Mouse (Mus musculus): ENCODE data around the gene Cth. TPM values are rescaled to one million over a fixed set of nuclear protein-coding genes. Genes with fewer than 3 reads are reported as not detected.
"Not testable (repeated sequence)": the region's sequence is repeated elsewhere in the genome, so short reads cannot be mapped to it uniquely, and the experiment has no call there.

The Cth gene
- 4.0 and 4.4 TPM in 2 replicates for polyA plus RNA-seq (2015; fragmentation: Nextera tagmentation; extraction: Ambion mirVana)

DNA sequence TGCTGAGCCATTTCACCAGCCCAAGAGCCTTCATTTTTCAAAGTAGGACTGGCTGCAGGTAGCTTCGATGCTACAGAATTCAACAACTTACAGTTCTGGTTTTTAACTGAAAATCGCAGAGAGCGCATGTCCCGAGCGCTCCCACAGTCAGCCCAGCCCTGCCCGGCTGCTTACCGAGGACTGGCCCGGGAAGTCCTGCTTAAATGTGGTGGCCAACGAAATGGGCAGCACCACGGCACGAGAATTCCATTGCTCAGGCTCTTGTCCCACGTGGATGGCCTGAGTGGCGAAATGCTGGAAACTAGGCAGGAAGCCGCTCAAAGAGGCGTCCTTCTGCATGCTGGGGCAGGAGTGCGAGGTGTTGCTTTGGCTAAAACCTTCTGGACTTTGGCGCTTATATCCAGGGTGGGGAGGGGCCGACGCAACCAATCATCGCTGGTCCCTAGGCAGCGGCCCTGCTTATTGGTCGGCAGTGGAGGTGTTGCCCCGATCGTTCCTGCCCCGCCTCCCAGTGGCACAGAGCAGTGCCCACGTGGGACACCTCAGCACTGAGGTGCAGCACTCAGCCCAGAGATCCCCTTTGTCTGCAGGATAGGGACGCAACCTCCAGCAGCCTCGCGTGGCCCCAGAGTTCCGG is at the start of gene Cth:
TSS of gene Cth (minus strand) at position 386 of the 637 bp plus-strand sequence.
- Histone ChIP-seq H3K4me1 (replicated peaks) (peaks cover 9% of the 10 kb centered on the region; the same call in 1 of the 2 replicates), H3K9me3 (no peaks in the 10 kb centered on the region), H3K9ac (replicated peaks) (peak within 1 kb of the TSS; percentile 59), H3K4me2 (replicated peaks) (peak within 1 kb of the TSS; percentile 86), H3K4me3 (replicated peaks) (peak within 1 kb of the TSS; percentile 50), H3K27ac (no peak within 1 kb of the TSS), H3K36me3 (no peaks in the 10 kb centered on the region), H3K27me3 (no peaks in the 10 kb centered on the region)
- peak; percentile 100 for ATAC-seq
- 2% methylated on average over 30 of the region's 30 CpGs for WGBS

DNA sequence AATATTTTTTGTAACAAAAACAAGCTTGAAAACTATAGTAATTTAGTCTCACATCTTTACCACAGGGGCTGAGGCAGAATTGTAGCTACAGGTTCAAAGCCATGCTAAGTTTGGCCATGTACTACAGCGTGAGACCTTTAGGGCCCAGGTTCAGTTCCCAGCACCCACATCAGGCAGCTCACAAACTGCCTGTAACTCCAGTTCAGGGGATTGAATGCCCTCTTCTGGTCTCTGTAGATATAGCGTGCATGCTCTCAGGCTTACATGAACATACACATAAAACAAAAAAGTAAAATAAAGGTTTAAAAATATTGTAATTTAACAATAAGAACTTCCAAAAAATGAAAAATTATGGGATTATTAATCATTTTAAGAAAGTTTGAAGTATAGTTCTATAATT is 48.4 kb upstream of the Cth start:
- H3K4me2 ChIP-seq (replicated peaks), result no peak overlapping the region
- H3K9ac ChIP-seq (replicated peaks), result no peak overlapping the region
- H3K36me3 ChIP-seq, result peaks cover 8% of the 10 kb centered on the region
- ATAC-seq, result no peak
- no peaks in the 10 kb centered on the region for H3K27me3 ChIP-seq
- no peak overlapping the region for H3K27ac ChIP-seq
- no peak overlapping the region for H3K4me3 ChIP-seq (replicated peaks)
- H3K9me3 ChIP-seq, result no peaks in the 10 kb centered on the region
- WGBS, result 97% methylated on average over 2 of the region's 2 CpGs
- no peaks in the 10 kb centered on the region for H3K4me1 ChIP-seq (replicated peaks)

DNA sequence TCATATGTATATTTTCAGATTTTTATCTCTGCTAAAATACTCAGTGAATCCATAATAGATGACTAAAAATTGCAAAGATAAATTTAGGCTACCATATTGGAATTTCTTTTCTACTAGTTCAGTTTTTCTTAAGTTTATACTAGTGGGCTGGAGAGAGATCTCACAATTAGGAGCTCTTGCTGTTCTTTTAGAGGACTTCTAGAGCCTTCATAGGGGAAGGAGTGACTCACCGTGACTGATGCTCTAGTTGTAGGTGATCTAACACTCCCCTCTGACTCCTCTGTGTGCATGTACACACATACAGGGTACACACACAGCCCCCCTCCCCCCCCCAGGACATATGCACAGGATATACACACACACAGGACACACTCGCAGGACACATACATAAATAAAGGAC is 46.3 kb upstream of the Cth start:
- Histone ChIP-seq H3K4me1 (replicated peaks) (no peaks in the 10 kb centered on the region), H3K27ac (no peak overlapping the region), H3K9me3 (no peaks in the 10 kb centered on the region), H3K36me3 (peaks cover 5% of the 10 kb centered on the region), H3K9ac (replicated peaks) (no peak overlapping the region), H3K4me3 (replicated peaks) (no peak overlapping the region), H3K27me3 (no peaks in the 10 kb centered on the region), H3K4me2 (replicated peaks) (no peak overlapping the region)
- no peak for ATAC-seq
- 94% methylated on average over 2 of the region's 2 CpGs for WGBS

DNA sequence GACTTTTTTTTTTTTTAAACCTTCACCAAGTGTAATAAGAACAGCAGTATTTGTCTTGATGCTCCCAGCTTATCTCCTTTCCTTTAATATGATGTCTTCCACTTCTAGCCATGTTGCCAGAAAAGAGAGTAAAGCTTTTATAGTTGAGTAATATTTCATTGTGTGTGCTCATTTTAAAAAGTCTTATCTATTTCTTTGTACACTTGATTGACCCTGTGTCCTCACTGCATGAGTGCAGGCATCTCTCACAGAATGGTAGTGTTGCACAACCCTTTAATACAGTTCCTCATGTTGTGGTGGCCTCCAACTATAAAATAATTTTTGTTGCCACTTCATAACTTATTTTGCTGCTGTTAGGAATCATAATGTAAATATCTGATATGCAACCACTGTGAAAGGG is 32.4 kb upstream of the Cth start:
- ATAC-seq, result no peak
- no peak overlapping the region for H3K4me2 ChIP-seq (replicated peaks)
- peaks cover 2% of the 10 kb centered on the region for H3K36me3 ChIP-seq
- no peaks in the 10 kb centered on the region for H3K9me3 ChIP-seq
- no peaks in the 10 kb centered on the region for H3K4me1 ChIP-seq (replicated peaks)
- no peak overlapping the region for H3K9ac ChIP-seq (replicated peaks)
- no peak overlapping the region for H3K27ac ChIP-seq
- H3K4me3 ChIP-seq (replicated peaks), result no peak overlapping the region
- no peaks in the 10 kb centered on the region for H3K27me3 ChIP-seq

DNA sequence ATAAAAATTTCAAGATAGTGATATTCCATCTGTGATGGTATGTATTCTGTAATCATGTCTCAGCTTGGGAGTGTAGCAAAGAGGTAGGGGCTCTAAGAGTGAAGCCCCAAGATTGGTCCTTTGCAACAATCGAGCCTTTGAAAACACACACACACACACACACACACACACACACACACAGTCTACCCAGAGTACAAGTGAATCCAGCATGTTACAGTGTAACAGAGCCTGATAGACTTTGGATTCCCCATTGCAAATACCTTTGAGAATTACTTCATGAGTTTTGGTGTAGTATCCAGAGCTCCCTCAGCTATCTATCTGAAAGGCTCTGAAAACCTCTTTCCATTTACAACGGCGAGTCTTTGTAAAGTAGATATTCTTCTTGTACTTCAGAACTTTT is 31.3 kb upstream of the Cth start:
- H3K27me3 ChIP-seq, result no peaks in the 10 kb centered on the region
- H3K4me2 ChIP-seq (replicated peaks), result no peak overlapping the region
- H3K4me3 ChIP-seq (replicated peaks), result no peak overlapping the region
- 0 out of 2 replicates have a peak, but pooled peaks cover 3% of the 10 kb centered on the region for H3K4me1 ChIP-seq (replicated peaks)
- 96% methylated on average over 3 of the region's 3 CpGs for WGBS
- H3K9ac ChIP-seq (replicated peaks), result no peak overlapping the region
- no peak for ATAC-seq
- peaks cover 5% of the 10 kb centered on the region; the same call in 1 of the 2 replicates for H3K36me3 ChIP-seq
- no peak overlapping the region for H3K27ac ChIP-seq
- H3K9me3 ChIP-seq, result no peaks in the 10 kb centered on the region

DNA sequence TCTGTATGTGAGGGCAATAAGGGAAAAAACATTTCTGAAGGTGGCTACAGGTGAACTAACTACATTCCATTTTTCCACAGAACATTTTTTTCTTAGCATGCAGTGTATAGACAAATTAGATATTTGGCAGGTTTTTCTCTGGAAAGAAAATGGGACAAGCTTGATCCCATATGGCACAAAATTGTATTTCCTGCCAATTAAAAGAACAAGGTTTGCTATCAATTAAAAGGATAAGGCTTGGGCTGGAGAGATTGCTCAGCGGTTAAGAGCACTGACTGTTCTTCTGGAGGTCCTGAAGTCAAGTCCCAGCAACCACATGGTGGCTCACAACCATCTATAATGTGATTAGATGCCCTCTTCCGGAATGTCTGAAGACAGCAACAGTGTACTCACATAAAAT is 30.6 kb upstream of the Cth start:
- H3K4me1 ChIP-seq (replicated peaks), result peaks cover 3% of the 10 kb centered on the region; the same call in 1 of the 2 replicates
- no peak for ATAC-seq
- no peak overlapping the region for H3K27ac ChIP-seq
- WGBS, result 84% methylated on average over 2 of the region's 2 CpGs
- H3K27me3 ChIP-seq, result no peaks in the 10 kb centered on the region
- H3K9ac ChIP-seq (replicated peaks), result no peak overlapping the region
- H3K9me3 ChIP-seq, result no peaks in the 10 kb centered on the region
- H3K36me3 ChIP-seq, result 0 out of 2 replicates have a peak, but pooled peaks cover 5% of the 10 kb centered on the region
- H3K4me3 ChIP-seq (replicated peaks), result no peak overlapping the region
- H3K4me2 ChIP-seq (replicated peaks), result no peak overlapping the region

DNA sequence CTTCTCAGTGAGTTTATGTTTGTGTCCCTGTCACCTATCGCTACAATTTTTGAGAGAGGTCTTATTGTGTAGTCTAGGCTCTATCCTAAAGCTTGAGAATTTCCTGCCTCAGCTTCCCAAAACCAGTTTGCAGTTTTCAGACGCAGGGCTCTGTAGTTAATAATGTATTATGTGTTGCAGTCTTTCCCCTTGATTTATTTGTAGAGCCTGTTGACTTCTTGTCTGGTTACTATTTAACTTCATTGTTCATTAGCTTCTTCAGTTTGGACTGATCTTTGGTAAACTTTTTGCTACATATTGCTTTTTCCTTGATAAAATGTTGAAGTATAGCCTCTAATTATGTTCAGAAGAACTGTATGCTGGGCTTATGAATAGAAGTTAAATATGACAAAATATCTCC is 27.8 kb upstream of the Cth start:
- H3K4me3 ChIP-seq (replicated peaks), result no peak overlapping the region
- 99% methylated on average over 2 of the region's 2 CpGs for WGBS
- no peak for ATAC-seq
- H3K4me1 ChIP-seq (replicated peaks), result peaks cover 26% of the 10 kb centered on the region
- no peak overlapping the region for H3K27ac ChIP-seq
- H3K36me3 ChIP-seq, result 0 out of 2 replicates have a peak, but pooled peaks cover 5% of the 10 kb centered on the region
- no peak overlapping the region for H3K9ac ChIP-seq (replicated peaks)
- no peak overlapping the region for H3K4me2 ChIP-seq (replicated peaks)
- H3K9me3 ChIP-seq, result no peaks in the 10 kb centered on the region
- no peaks in the 10 kb centered on the region for H3K27me3 ChIP-seq

DNA sequence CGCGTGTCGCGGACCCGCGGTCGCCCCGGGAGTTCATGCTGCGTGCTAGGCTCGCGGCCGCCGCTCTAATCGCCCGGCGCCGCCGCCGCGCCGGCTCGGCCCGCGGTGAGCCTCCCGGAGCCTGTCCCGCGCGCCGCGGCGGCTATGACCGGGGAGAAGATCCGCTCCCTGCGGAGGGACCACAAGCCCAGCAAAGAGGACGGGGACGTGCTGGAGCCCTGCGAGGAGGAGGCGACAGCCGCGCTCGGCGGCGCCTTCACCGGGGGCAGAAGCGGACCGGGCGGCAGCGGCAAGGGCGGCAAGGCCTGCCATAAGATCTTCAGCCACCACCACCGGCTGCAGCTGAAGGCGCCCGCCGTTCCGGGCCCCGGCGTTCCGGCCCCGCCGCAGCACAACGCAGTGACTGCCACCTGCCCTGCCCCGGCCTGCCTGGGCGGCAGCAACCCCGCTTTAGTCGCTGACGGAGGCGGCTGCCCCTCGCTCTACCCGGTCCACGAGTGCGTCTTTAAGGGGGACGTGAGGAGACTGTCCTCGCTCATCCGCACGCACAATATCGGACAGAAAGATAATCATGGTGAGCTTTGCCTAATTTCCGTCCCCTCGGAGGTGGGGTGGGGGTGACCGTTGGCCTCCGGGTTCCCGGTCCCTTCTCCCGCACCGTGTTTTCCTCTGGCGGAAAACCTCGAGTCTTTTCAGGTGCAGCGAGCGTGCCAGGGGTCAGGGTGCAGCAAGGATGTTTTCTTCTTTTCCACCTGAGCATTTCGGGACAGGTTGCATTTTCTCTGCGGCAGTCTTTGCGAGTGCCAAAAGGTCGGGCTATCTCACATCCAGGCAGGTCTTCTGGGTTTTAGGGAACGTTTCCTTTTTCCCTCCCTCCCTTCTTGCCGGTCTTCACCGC is 22.8 kb upstream of the Cth start:
- Histone ChIP-seq H3K4me2 (replicated peaks) (peak overlapping the region; percentile 97), H3K4me1 (replicated peaks) (peaks cover 32% of the 10 kb centered on the region), H3K9me3 (no peaks in the 10 kb centered on the region), H3K27ac (peak overlapping the region; percentile 98), H3K27me3 (no peaks in the 10 kb centered on the region), H3K9ac (replicated peaks) (peak overlapping the region; percentile 98), H3K36me3 (0 out of 2 replicates have a peak, but pooled peaks cover 5% of the 10 kb centered on the region), H3K4me3 (replicated peaks) (peak overlapping the region; percentile 99)
- peak; percentile 81 for ATAC-seq
- under 1% methylated on average over 86 of the region's 93 CpGs for WGBS

DNA sequence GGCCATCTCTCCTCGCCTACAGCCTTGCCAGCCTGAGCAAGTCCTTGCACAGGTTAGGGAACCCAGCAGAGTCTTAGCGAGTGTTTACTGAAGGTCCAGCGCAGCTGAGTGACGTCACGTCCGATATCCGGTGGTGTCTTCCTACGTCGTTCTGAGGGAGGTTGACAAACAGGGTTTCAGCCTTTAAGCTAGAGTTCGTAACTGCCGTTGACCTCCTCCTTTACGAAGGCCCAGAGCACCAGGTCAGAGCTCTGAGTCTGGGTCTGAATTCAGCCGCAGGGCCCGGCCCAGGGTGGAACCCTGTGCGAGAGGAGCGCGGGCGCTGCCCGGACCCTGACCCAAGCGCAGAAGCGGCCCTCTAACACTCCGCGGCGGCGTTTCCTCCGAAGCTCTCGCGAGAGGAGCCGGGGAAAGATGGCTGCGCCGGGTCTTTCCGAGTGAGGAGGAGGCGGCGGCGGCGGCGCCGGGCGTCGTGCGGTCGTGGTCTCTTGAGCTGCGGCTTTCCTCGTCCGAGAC is 22.0 kb upstream of the Cth start, which contains the start of gene Ankrd13c:
TSS of gene Ankrd13c (plus strand) at position 397 of the 516 bp plus-strand sequence.
- H3K4me1 ChIP-seq (replicated peaks), result peaks cover 32% of the 10 kb centered on the region
- 0 out of 2 replicates have a peak, but pooled peaks cover 5% of the 10 kb centered on the region for H3K36me3 ChIP-seq
- no peaks in the 10 kb centered on the region for H3K27me3 ChIP-seq
- peak; percentile 99 for ATAC-seq
- WGBS, result under 1% methylated on average over 45 of the region's 45 CpGs
- H3K4me3 ChIP-seq (replicated peaks), result peak within 1 kb of the TSS; percentile 99
- peak within 1 kb of the TSS; percentile 98 for H3K27ac ChIP-seq
- H3K9me3 ChIP-seq, result no peaks in the 10 kb centered on the region
- peak within 1 kb of the TSS; percentile 98 for H3K9ac ChIP-seq (replicated peaks)
- H3K4me2 ChIP-seq (replicated peaks), result peak within 1 kb of the TSS; percentile 97

DNA sequence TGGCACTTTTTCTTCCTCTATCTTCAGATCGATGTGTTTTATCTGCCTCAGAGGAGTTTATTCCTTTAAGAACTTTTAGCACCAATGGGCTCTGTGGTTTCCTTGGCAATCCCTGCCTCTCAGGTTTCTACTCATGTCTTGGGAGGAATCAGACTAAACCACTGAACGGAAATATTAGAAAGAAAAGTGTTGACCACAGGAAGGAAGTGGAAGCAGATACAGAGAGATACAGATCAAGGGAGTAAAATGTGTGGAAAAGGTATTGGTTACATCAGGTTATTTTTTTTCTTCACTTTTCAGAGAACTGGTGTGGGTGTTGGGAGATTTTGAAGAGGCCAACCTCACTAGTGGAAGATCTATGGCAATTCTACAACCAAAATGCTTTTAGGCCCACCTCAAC is 13.7 kb upstream of the Cth start:
- Histone ChIP-seq H3K27ac (no peak overlapping the region), H3K27me3 (no peaks in the 10 kb centered on the region), H3K4me2 (replicated peaks) (no peak overlapping the region), H3K9me3 (no peaks in the 10 kb centered on the region), H3K36me3 (no peaks in the 10 kb centered on the region), H3K4me1 (replicated peaks) (no peaks in the 10 kb centered on the region), H3K4me3 (replicated peaks) (no peak overlapping the region), H3K9ac (replicated peaks) (no peak overlapping the region)
- WGBS, result 86% methylated on average over 2 of the region's 2 CpGs
- no peak for ATAC-seq

DNA sequence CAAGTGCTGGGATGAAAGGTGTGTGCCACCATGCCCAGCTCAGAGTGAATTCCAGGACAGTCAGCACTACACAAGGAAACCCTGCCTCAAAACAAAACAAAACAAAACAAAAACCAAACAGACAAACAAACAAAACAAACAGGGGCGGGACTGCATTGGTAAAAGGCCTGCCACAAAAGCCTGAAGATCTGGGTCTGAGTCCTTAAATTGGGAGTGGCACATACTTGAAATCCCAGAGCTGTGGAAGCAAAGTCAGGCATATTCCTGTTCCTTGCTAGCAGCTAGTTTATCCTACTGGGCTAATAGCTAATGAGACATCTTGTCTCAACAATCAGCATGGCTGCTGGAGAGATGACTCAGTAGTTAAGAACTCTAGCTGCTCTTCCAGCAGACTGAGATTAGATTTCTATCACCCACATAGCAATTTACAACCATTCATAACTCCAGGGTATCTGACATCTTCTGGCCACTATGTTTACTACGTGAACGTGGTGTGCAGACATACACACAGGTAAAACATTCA is 9.5 kb upstream of the Cth start:
- 87% methylated on average over 3 of the region's 3 CpGs for WGBS
- no peak overlapping the region for H3K4me3 ChIP-seq (replicated peaks)
- no peaks in the 10 kb centered on the region for H3K36me3 ChIP-seq
- no peak overlapping the region for H3K9ac ChIP-seq (replicated peaks)
- no peaks in the 10 kb centered on the region for H3K9me3 ChIP-seq
- H3K4me2 ChIP-seq (replicated peaks), result no peak overlapping the region
- H3K27me3 ChIP-seq, result no peaks in the 10 kb centered on the region
- no peak for ATAC-seq
- no peak overlapping the region for H3K27ac ChIP-seq
- H3K4me1 ChIP-seq (replicated peaks), result no peaks in the 10 kb centered on the region

DNA sequence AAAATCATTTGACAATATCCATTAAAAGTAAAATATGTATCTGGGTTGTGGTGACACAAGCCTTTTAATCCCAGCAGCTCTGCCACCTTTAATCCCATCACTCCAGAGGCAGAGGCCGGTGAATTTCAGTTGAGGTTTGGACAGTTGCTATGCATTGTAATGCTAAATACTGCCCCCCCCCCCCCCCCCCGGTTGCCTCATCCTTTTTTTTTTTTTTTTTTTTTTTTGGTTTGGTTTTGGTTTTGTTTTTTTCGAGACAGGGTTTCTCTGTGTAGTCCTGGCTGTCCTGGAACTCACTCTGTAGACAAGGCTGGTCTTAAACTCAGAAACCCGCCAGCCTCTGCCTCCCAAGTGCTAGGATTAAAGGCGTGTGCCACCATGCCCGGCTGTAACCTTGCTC is 8.3 kb upstream of the Cth start:
- 48% methylated on average over 6 of the region's 6 CpGs for WGBS
- H3K9me3 ChIP-seq; H3K9ac ChIP-seq (replicated peaks); H3K4me1 ChIP-seq (replicated peaks); H3K4me2 ChIP-seq (replicated peaks); ATAC-seq; H3K4me3 ChIP-seq (replicated peaks); H3K27ac ChIP-seq; H3K27me3 ChIP-seq; H3K36me3 ChIP-seq: not testable (repeated sequence)
